Mouse (Mus musculus) intestine, postnatal 0 days (tissue): ENCODE measurements around the gene Cd300e. TPM values are rescaled to one million over a fixed set of nuclear protein-coding genes. Genes with fewer than 3 reads are reported as not detected.

Experiments used
- ATAC-seq: fragments of 200-750 bp; cut with Nextera tagmentation; 2 replicates; pipeline ENCODE4 v1.8.0; 2017; ENCODE audit warnings: mild to moderate bottlenecking, moderate TSS enrichment, moderate library complexity
- H3K27ac ChIP-seq: fragments of 300-500 bp; sonication (generic); 2 replicates; pipeline ENCODE4 v1.5.1; 2014; ENCODE audit warnings: mild to moderate bottlenecking, low read depth, low read length, moderate library complexity
- H3K27me3 ChIP-seq: fragments of 300-500 bp; sonication (generic); replicated peaks from 2 replicates; pipeline ENCODE4 v1.6.1; 2014; ENCODE audit warnings: low read length, mixed read lengths; ENCODE audit not compliant: control insufficient read depth, insufficient read depth
- H3K36me3 ChIP-seq: fragments of 300-500 bp; sonication (generic); 2 replicates; pipeline ENCODE4 v1.6.1; 2014; ENCODE audit warnings: mild to moderate bottlenecking, moderate library complexity; ENCODE audit not compliant: control insufficient read depth, insufficient read depth
- H3K4me1 ChIP-seq: fragments of 300-500 bp; sonication (generic); replicated peaks from 2 replicates; pipeline ENCODE4 v1.6.1; 2014; ENCODE audit warnings: antibody characterized with exemption, low read length, mixed read lengths; ENCODE audit not compliant: control insufficient read depth, insufficient read depth
- H3K4me2 ChIP-seq: fragments of 300-500 bp; sonication (generic); replicated peaks from 2 replicates; pipeline ENCODE4 v1.6.1; 2014; ENCODE audit warnings: low read depth, mild to moderate bottlenecking, moderate library complexity
- H3K4me3 ChIP-seq: fragments of 300-500 bp; sonication (generic); 2 replicates; pipeline ENCODE4 v1.5.1; 2014; ENCODE audit warnings: low read depth, low read length
- H3K9ac ChIP-seq: fragments of 300-500 bp; sonication (generic); 2 replicates; pipeline ENCODE4 v1.6.1; 2014; ENCODE audit warnings: mild to moderate bottlenecking, low read depth, low read length
- H3K9me3 ChIP-seq: fragments of 300-500 bp; sonication (generic); 2 replicates; pipeline ENCODE4 v1.6.1; 2016; ENCODE audit warnings: mixed run types; ENCODE audit not compliant: control insufficient read depth
- CTCF ChIP-seq: sonication (generic); IDR thresholded peaks from 2 replicates; pipeline ENCODE4 v1.5.1; 2016; ENCODE audit warnings: low read depth, mild to moderate bottlenecking, control low read depth, antibody characterized with exemption, moderate library complexity
- WGBS: fragments of 180-500 bp; shearing (Covaris S2); extraction: QIAGEN DNeasy Blood & Tissue Kit; methylation state at CpG from one replicate; pipeline ENCODE4 v1.1.7; 2014; 5-methylcytosine and 5-hydroxymethylcytosine counted together
- polyA plus RNA-seq: library from polyadenylated mRNA; unstranded; fragments of >200 nt; fragmentation: Nextera tagmentation; extraction: Ambion mirVana; gene quantifications from 2 replicates; pipeline ENCODE4 v1.2.1, GENCODE M21; 2015

Gene Cd300e
- polyA plus RNA-seq, 1 experiment from 2014 or later = 0.09 TPM

- H3K4me3 ChIP-seq = no peak overlapping the region
- no peak overlapping the region for H3K9ac ChIP-seq
- no peaks in the 10 kb centered on the region; the same call in 1 of the 2 replicates for H3K27me3 ChIP-seq
- TF ChIP-seq CTCF = no peak
- 95% methylated on average over 1 of the region's 1 CpGs for WGBS
- H3K4me2 ChIP-seq = no peak overlapping the region
- no peaks in the 10 kb centered on the region for H3K9me3 ChIP-seq
- no peak overlapping the region for H3K27ac ChIP-seq
- no peak for ATAC-seq
- no peaks in the 10 kb centered on the region for H3K36me3 ChIP-seq
- 0 out of 2 replicates have a peak, but pooled peaks cover 2% of the 10 kb centered on the region for H3K4me1 ChIP-seq
These were observed 15.5 kb upstream of the Cd300e start for GRCm38 (mm10) chr11:115077436-115077835.

DNA sequence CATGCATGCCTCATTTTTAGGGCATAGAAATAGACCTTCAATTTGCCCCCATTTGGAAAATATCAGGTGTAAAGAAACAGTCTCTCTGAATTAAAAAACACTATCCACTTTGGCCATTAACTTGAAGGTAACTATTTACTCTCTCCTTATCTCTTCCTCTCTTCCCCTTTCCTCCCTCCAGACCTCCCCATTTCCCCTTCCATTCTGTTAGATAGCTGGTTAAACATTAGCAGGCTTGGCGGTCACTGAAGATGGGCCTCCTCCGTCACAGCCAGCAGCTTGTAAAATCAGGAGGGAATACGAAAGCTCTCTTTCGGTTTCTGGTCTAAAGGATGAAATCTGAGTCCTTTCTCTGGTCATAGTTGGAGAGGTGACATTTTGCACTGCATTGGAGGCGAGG is 13.9 kb upstream of the Cd300e start:
- Histone ChIP-seq H3K4me1 (peaks cover 2% of the 10 kb centered on the region; the same call in 1 of the 2 replicates), H3K9me3 (no peaks in the 10 kb centered on the region), H3K27ac (no peak overlapping the region), H3K9ac (no peak overlapping the region), H3K36me3 (no peaks in the 10 kb centered on the region), H3K4me3 (no peak overlapping the region), H3K4me2 (no peak overlapping the region), H3K27me3 (no peaks in the 10 kb centered on the region)
- TF ChIP-seq CTCF = no peak
- 30% methylated on average over 5 of the region's 5 CpGs for WGBS
- no peak for ATAC-seq

DNA sequence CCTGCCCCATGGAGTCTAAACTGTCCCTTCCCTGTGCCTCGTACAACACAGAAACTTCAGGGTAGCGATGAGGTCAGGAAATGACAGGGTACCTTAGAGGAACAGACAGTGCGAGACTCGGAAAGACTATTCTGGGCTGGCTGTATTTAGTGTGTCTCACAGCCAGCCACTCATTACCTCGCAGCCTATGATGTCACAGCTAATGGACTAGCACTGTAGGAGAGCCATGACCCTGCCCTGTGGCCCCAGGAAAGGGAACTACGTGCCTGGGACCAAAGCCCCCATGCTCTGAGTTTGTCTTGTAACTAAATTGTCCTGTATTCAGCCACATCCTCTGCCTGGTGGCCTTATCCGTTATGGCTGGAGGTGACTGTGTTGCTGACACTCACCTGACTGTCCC is 13.4 kb upstream of the Cd300e start:
- Histone ChIP-seq H3K4me2 (no peak overlapping the region), H3K9ac (no peak overlapping the region), H3K27ac (no peak overlapping the region), H3K36me3 (no peaks in the 10 kb centered on the region), H3K9me3 (no peaks in the 10 kb centered on the region), H3K27me3 (no peaks in the 10 kb centered on the region), H3K4me3 (no peak overlapping the region), H3K4me1 (peaks cover 2% of the 10 kb centered on the region; the same call in 1 of the 2 replicates)
- no peak for TF ChIP-seq CTCF
- ATAC-seq = no peak
- 35% methylated on average over 7 of the region's 7 CpGs for WGBS

DNA sequence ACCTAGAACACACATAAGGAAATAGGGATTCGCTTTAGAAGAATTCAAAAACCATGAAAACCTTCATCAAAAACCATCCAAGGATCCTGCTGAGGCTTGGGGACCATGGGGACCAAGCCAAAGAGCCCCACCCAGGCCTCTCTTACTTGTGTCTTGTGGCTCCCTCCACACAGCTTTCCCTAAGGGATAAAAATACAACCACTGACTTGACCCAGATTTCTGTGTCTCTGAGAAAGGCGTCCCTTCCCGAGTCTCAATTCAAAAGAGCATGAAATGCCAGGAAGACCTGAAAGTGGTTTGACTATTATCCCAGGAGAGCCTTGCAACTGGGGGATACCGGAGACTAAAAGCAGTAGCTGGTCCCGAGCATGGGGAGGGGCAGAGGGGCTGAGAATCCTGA is 11.0 kb upstream of the Cd300e start:
- WGBS = 82% methylated on average over 5 of the region's 5 CpGs
- Histone ChIP-seq H3K4me1 (peaks cover 2% of the 10 kb centered on the region; the same call in 1 of the 2 replicates), H3K4me3 (no peak overlapping the region), H3K36me3 (no peaks in the 10 kb centered on the region), H3K9me3 (no peaks in the 10 kb centered on the region), H3K27ac (no peak overlapping the region), H3K4me2 (no peak overlapping the region), H3K27me3 (no peaks in the 10 kb centered on the region), H3K9ac (no peak overlapping the region)
- no peak for TF ChIP-seq CTCF
- ATAC-seq = no peak

DNA sequence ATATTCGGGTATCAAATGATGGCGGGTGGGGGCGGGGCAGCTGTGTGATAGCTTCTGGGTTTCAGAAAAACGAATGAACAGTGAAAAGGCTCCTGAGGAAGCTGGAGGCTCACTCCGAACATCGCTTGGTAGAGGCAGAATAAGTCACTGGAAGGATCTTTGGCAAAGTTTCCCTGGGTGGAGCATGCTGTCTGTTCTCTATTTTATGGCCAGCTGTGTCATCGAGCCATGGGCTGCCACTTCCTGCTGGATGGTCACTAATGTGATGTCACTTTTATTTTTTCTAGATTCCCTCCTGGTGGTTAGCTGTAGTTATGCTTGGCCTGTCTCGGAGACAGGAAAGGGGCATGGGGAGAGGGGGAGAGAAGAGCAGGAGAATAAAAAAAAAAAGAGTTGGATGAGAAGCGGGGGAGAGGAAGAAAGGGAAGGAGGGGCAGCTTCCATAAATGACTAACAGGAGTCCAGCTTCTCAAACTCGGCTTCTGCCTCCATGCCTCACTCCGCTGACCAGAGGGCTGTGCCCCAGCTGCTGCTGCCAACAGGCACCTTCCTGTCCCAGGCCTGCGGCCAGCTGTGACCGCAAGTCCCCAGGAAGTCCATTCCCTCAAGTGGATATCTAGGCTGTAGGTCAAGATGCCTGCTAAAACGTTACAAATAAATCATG is 9.8 kb upstream of the Cd300e start:
- ATAC-seq = peak; percentile 49; the same call in 1 of the 2 replicates
- Histone ChIP-seq H3K27me3 (no peaks in the 10 kb centered on the region), H3K4me3 (no peak overlapping the region), H3K36me3 (no peaks in the 10 kb centered on the region), H3K9me3 (no peaks in the 10 kb centered on the region), H3K4me2 (peak overlapping the region; percentile 28), H3K9ac (no peak overlapping the region), H3K27ac (no peak overlapping the region), H3K4me1 (peaks cover 2% of the 10 kb centered on the region; the same call in 1 of the 2 replicates)
- TF ChIP-seq CTCF = no peak; the same call in 1 of the 2 replicates
- 22% methylated on average over 14 of the region's 14 CpGs for WGBS

- H3K27ac ChIP-seq = no peak overlapping the region
- H3K4me3 ChIP-seq = no peak overlapping the region
These were observed 9.1 kb upstream of the Cd300e start for GRCm38 (mm10) chr11:115071015-115071551.

More at GRCm38 (mm10) chr11:115071015-115071551, 9.1 kb upstream of the Cd300e start:
- TF ChIP-seq CTCF = no peak
- no peak overlapping the region for H3K9ac ChIP-seq
- H3K27me3 ChIP-seq = no peaks in the 10 kb centered on the region
- H3K4me1 ChIP-seq = peaks cover 2% of the 10 kb centered on the region; the same call in 1 of the 2 replicates
- ATAC-seq = no peak
- no peaks in the 10 kb centered on the region for H3K36me3 ChIP-seq
- 11% methylated on average over 9 of the region's 9 CpGs for WGBS
- peak overlapping the region; percentile 28 for H3K4me2 ChIP-seq
- H3K9me3 ChIP-seq = no peaks in the 10 kb centered on the region
